Mouse (Mus musculus) forelimb bud, embryonic 11.5 days (tissue): ENCODE measurements at regions not wholly inside any gene's neighbourhood (a gene's known extent, or its start where the extent isn't known, plus 50 kb on each side); places are given as distances from the start of the nearest gene placed in this dataset.
A peak's percentile ranks its signal among the peaks of the same experiment; 100 is the strongest.

ENCODE experiments used
- DNase-seq: peaks from one replicate; pipeline ENCODE4 v3.0.0-alpha.2; 2012; ENCODE audit warnings: low read depth, low spot score

- no peak for DNase-seq
These were observed 283.0 kb upstream of the Tle3 start for GRCm38 (mm10) chr9:61089066-61089686.

- DNase-seq, result no peak
These were observed 281.1 kb upstream of the Tle3 start for GRCm38 (mm10) chr9:61091036-61091435.

GRCm38 (mm10) chr9:61092834-61093479 is 279.2 kb upstream of the Tle3 start:
- DNase-seq, result no peak

DNA sequence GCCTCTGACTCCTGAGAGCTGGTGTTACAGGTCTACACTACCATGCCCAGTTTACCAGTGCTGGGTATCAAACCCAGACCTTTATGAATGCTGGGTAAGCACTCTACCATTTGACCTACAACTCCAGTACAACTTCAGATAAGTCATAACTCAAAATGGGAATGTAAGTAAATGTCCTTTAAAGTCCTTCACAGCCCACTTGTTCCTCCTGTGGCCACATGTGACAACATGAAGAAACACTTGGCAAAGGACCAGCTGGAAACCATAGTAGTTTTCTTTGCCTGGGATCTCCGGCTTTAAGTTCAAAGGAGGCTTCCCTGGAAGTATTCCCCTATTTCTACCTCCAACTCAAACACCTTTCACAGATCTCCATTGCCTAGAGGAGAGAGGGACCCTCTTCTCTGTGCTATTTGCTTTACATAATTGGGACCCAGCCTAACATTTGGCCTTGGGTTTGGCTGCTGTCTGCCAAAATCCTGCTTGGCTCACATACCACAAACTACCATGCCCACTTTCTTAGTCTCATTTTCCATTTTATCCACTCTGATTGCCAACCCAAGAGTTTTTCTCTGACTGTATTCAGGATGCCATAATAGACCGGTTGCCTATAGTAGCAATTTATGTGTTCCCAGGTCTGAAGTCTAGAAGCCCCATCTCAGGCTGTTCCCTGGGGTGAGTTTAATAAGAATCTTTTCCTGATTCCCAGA is 276.9 kb upstream of the Tle3 start:
- DNase-seq, result no peak

DNA sequence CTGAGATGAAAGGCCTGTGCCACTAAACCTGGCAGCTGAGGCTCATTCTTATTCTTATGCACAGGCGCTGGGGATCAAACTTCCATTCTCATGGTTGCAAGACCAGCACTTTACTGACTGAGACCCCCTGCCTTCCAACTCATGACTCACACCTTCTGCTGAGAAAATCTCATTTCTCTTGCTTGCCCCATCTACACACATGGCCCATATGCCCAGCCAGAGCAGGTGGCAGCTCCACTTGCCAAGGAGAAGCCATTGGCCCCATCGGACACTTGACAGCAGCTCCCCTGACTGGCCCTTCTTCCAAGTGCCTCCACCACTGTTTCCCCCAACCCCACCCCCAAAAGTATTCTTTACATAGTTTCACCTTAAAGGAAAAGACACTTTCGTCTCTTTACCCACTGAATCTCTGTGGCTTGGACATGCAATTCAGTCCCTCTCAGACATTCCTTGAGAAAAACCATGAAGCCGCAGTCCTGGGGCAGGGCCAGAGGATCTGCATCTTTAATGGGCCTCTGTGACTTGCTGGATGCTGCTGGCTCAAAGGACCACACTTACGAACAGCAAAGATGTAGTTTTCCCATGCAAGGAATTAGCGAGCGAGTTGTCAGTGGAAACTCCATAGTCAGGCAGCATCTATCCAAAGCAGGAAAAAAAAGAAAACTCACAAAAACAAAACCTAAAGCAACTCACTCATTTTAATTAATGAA is 270.3 kb upstream of the Tle3 start:
- no peak for DNase-seq

DNA sequence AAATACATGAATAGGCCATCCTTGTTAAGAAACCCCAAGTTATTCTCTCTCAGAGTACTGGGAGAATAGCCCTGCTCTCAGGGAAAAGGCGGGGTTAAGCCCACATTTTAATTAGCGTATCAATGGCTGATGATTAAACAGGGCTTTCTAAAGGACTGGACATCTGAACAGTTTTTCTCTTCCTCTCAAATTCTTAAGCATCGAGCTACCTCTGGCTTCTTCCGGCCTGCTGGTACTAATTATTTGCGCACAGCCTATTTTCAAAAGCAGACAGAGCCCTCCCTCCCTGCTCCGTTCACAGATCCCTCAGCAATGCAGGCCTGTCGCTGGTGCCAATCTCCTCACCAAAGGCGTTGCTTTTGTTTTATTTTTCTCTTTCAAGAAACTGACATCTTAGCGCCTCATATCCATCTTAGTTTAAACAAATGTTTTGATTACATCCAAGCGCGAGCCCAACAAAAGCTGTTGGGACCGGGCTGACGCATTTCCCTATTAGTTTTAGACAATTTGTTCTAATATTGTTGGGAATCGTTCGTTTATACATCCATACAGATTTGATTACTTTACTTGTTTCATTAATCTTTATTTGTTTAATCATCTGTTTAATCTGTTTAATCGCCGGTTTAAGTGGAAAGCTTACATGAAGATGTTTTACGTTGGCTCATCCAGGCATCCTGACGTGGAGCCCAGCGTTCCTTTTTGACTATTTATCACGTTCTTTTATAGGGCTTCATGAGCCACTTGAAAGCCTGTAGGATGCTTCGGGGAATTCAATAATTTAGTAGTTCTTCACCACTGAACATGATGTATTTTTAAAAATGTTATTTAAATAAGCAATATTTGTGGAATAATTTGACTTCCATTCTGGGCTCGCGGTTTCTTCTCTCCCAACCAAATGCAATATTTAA is 269.5 kb upstream of the Tle3 start:
- no peak for DNase-seq

DNA sequence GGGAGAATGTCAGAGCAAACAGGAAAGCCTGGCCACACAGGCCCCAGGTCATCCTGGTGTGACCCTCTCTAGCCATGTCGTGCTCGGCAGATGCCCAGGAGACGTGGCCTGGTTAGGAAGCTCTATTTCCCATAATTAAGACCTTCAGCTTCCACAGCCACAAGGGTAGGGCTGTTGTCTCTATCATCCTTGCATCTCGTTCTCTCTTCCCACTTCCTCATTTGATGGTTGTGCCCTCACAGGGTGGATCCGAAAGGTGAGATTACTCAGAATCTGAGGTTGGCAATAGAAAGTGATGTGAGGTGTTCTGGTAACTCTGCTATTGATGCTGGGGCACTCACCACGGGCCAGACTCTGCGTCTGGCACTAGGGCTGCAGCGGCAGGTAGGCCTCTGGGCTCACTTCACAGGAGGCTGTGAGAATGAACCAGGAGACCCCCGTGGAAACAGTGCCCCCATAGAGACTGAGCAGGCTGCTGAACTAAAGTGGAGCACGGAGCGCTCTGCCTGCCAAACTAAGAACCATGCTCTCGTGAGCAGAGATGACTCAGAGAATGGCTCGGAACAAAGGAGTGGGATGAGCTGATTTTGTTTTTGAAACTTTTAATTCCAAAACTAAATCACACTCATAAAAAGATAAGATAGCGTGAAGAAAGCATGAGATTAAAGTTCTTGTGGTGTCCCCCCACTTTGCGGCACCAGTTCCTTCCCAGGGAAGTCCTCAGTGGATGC is 266.5 kb upstream of the Tle3 start:
- DNase-seq, result no peak

DNA sequence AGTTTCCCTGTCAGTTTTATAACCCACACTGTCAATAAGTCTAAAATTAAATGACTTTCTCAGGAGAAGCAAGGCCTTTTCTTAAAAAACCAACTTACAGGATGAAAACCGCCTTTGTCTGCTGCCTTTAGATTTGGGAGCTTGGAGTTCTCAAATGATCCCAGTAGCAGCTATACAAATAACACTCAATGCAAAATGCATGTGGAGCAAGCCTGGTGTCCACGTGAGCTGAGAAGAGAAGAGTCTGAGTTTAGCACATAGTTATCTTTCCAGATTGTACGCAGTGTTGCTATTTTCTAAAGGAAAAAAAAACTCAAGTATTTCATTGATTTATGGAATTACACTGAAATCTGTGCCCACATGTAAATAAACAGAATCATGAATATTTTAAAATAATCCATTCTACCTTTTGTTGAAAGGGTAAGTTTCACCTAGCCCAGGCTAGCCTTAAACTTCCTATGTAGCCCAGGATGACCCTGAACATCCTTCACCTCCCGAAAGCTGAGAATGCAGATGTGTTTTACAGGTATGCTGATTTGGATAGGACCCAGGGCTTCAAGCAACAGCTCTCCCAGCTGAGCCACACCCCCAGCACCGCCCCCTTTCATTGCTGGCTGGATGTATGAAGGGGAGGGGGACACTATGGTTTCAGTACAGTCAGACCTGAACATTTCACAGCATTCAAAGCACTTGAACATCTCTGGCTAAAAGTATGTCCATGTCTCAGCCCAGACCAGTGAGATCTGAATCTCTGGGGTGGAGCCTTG is 262.5 kb upstream of the Tle3 start:
- DNase-seq, result no peak

GRCm38 (mm10) chr9:61111206-61111605 is 261.0 kb upstream of the Tle3 start:
- DNase-seq, result no peak

GRCm38 (mm10) chr9:61111733-61112415 is 260.3 kb upstream of the Tle3 start:
- DNase-seq, result peak; percentile 62

DNA sequence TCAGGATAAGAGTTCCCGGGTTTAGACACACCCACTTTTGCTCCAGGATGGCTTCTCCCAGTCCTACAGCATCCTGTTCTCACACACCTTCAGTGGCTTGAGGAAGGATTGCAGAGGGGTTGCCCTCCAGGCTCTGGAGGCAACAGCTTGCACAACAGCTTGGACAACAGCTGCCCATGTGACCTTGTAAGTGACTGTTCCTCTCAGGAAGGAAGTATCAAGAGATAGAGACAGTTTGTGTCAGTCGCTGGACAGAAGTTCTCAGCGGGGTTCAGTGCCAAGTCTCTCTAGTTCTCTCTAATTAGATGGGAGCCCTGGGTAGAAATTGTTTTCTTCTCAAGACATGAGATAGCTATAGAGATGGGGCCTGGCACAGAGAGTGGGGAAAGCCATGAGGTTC is 252.9 kb upstream of the Tle3 start:
- DNase-seq, result no peak

- no peak for DNase-seq
These were observed 251.6 kb upstream of the Tle3 start for GRCm38 (mm10) chr9:61120531-61120930.

GRCm38 (mm10) chr9:61120931-61121391 is 251.2 kb upstream of the Tle3 start:
- no peak for DNase-seq

- no peak for DNase-seq
These were observed 248.7 kb upstream of the Tle3 start for GRCm38 (mm10) chr9:61123431-61123830.

DNA sequence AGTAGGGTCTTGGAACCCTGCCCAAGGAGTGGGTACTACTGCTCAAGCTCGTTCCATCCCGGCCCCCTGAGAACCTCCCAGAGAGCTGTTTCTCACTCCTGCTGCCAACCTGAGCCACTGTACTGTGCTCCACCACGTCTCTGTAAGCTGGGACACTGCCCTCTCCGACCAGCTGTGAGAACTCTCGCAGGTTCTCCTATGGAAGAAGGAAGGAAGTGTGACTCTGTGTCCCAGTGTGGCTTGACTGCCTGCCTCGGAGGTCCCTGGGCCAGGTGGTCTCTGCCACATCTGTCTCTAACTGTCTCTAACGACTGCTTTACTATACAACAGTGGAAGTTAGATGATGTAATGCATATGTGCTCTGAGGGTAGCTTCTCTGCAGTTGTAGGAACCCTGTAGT is 246.4 kb upstream of the Tle3 start:
- no peak for DNase-seq

DNA sequence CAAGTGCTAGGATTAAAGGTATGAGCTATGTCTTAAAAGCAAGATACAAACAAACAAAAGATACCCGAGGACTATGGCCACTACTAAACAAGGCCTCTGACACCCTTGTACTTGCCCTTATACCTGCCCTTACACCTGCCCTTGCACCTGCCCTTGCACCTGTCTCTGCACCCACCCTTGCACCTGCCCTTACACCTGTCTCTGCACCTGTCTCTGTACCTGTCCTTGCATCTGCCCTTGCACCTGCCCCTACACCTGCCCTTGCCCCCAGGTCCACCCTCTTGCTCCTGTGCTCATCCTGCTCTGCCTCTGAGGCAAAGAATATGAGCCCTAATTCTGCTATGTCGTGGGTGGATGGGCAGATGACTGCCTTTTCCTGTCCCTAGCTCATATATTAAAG is 244.1 kb upstream of the Tle3 start:
- no peak for DNase-seq

GRCm38 (mm10) chr9:61129186-61129585 is 243.0 kb upstream of the Tle3 start:
- DNase-seq, result no peak

DNA sequence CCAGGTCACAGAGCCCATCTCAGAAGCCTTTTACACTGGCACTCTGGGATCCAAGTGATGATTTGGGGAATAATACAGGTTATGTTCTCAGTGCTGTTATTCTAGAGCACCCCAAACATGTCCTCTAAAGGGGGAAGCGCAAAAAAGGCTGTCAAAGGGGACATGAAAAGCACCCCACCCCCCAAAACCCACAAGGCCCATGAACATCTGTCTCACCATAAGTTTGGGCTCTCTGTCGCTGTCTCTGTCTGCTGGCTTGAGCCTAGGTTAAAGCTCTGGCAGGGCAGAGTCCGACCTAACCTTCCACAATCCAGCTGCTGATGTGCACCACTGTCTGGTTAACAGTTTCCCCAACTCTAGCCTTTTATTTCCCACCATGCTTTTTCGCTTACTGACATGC is 241.3 kb upstream of the Tle3 start:
- no peak for DNase-seq

DNA sequence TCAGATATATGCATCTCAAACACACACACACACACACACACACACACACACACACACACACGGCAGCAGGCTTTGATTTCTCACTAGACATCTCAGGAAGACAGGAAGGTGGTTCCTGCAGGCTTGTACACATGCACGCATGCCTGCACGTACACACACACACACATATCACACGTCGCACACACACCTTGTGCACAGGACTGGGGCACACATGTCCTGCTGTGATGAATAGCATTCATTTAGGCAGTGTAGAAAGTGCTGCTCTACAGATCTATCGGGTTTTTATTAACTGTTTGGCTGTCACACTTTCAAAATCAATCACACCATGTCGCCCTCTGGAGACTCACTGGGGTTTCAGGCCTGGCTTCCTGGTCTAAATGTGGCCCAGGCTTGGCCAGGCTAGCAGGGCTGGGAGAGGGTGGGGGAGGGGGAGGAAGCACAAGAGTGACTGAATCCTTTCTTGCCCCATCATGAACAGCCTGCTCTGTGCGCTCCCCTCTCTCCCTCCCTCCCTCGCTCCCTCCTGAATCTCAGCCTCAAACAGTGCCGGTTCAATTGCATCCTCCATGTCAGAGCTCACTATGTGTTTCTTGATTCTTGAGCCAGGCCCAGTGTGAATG is 236.8 kb upstream of the Tle3 start:
- DNase-seq, result peak; percentile 87
